Mouse (Mus musculus) lung, adult 2 months (tissue): Measurements from ENCODE around the gene Med27.

Experiments used
- CTCF ChIP-seq: fragments of 200-500 bp; IDR thresholded peaks from 2 replicates; pipeline ENCODE4 v1.5.1; 2011; ENCODE audit warnings: mild to moderate bottlenecking, low read length, control low read depth; ENCODE audit not compliant: insufficient read depth
- POLR2A ChIP-seq: fragments of 200-500 bp; IDR thresholded peaks from 2 replicates; pipeline ENCODE4 v1.6.1; 2011; ENCODE audit warnings: low read depth, mild to moderate bottlenecking, control low read depth, low read length, borderline replicate concordance; ENCODE audit errors: extremely low read depth

GRCm38 (mm10) chr2:29358696-29359375 lies 12.2 kb downstream of the Med27 start:
- no peak for TF ChIP-seq CTCF
- no peak for TF ChIP-seq POLR2A
